Mouse (Mus musculus): ENCODE results near the gene Ccm2l. TPM values are rescaled to one million over a fixed set of nuclear protein-coding genes. Genes with fewer than 3 reads are reported as not detected.
A peak's percentile ranks its signal among the peaks of the same experiment; 100 is the strongest.

Gene Ccm2l
- polyA plus RNA-seq, 1 experiment from 2014 or later, result 2.4 TPM

GRCm38 (mm10) chr2:153033545-153034230, 32.1 kb upstream of the Ccm2l start:
- peak overlapping the region; percentile 70 for H3K4me2 ChIP-seq
- H3K27me3 ChIP-seq, result peaks cover 36% of the 10 kb centered on the region
- H3K4me3 ChIP-seq, result peak overlapping the region; percentile 75
- peaks cover 71% of the 10 kb centered on the region for H3K4me1 ChIP-seq (replicated peaks)
- no peaks in the 10 kb centered on the region for H3K9me3 ChIP-seq
- 70% methylated on average over 5 of the region's 5 CpGs for WGBS
- H3K36me3 ChIP-seq, result no peaks in the 10 kb centered on the region
- peak overlapping the region; percentile 80 for H3K9ac ChIP-seq
- ATAC-seq (ENCODE audit: low read depth), result no peak
- no peak overlapping the region; the same call in 1 of the 2 replicates for H3K27ac ChIP-seq (replicated peaks)

GRCm38 (mm10) chr2:153036690-153037089, 29.1 kb upstream of the Ccm2l start:
- Histone ChIP-seq H3K36me3 (no peaks in the 10 kb centered on the region), H3K4me1 (replicated peaks) (peaks cover 61% of the 10 kb centered on the region), H3K4me3 (no peak overlapping the region), H3K27ac (replicated peaks) (no peak overlapping the region), H3K9me3 (no peaks in the 10 kb centered on the region), H3K4me2 (no peak overlapping the region), H3K27me3 (peaks cover 18% of the 10 kb centered on the region), H3K9ac (no peak overlapping the region)
- no peak for ATAC-seq (ENCODE audit: low read depth)
- WGBS, result 49% methylated on average over 2 of the region's 2 CpGs

GRCm38 (mm10) chr2:153043886-153044285, 21.9 kb upstream of the Ccm2l start:
- H3K27ac ChIP-seq (replicated peaks), result no peak overlapping the region
- no peak overlapping the region for H3K9ac ChIP-seq
- no peak overlapping the region for H3K4me3 ChIP-seq
- H3K4me1 ChIP-seq (replicated peaks), result peaks cover 35% of the 10 kb centered on the region
- H3K27me3 ChIP-seq, result no peaks in the 10 kb centered on the region
- no peak overlapping the region for H3K4me2 ChIP-seq
- H3K9me3 ChIP-seq, result no peaks in the 10 kb centered on the region
- 58% methylated on average over 3 of the region's 3 CpGs for WGBS
- ATAC-seq (ENCODE audit: low read depth), result no peak
- H3K36me3 ChIP-seq, result no peaks in the 10 kb centered on the region

- H3K27ac ChIP-seq (replicated peaks), result peak overlapping the region; percentile 73
- peaks cover 44% of the 10 kb centered on the region for H3K4me1 ChIP-seq (replicated peaks)
- no peak overlapping the region for H3K9ac ChIP-seq
- H3K27me3 ChIP-seq, result peaks cover 5% of the 10 kb centered on the region
- WGBS, result 41% methylated on average over 8 of the region's 8 CpGs
- no peaks in the 10 kb centered on the region for H3K36me3 ChIP-seq
- no peak overlapping the region for H3K4me3 ChIP-seq
- no peak overlapping the region for H3K4me2 ChIP-seq
- ATAC-seq (ENCODE audit: low read depth), result no peak
- no peaks in the 10 kb centered on the region for H3K9me3 ChIP-seq
Observed at GRCm38 (mm10) chr2:153045884-153046299, 19.9 kb upstream of the Ccm2l start.

- Histone ChIP-seq H3K9me3 (no peaks in the 10 kb centered on the region), H3K4me2 (no peak overlapping the region), H3K9ac (no peak overlapping the region), H3K4me3 (no peak overlapping the region), H3K27me3 (peaks cover 25% of the 10 kb centered on the region), H3K27ac (replicated peaks) (no peak overlapping the region; the same call in 1 of the 2 replicates), H3K4me1 (replicated peaks) (peaks cover 48% of the 10 kb centered on the region), H3K36me3 (no peaks in the 10 kb centered on the region)
- ATAC-seq (ENCODE audit: low read depth), result no peak
- WGBS, result 50% methylated on average over 17 of the region's 17 CpGs
Observed at GRCm38 (mm10) chr2:153047828-153048465, 17.8 kb upstream of the Ccm2l start.

GRCm38 (mm10) chr2:153049288-153049996, 16.3 kb upstream of the Ccm2l start:
- H3K9ac ChIP-seq, result peak overlapping the region; percentile 50
- peak; percentile 72; the same call in 1 of the 2 replicates for ATAC-seq (ENCODE audit: low read depth)
- H3K4me3 ChIP-seq, result no peak overlapping the region
- peaks cover 30% of the 10 kb centered on the region for H3K27me3 ChIP-seq
- WGBS, result 46% methylated on average over 9 of the region's 9 CpGs
- peaks cover 6% of the 10 kb centered on the region for H3K36me3 ChIP-seq
- no peaks in the 10 kb centered on the region for H3K9me3 ChIP-seq
- no peak overlapping the region for H3K4me2 ChIP-seq
- peak overlapping the region; percentile 68 for H3K27ac ChIP-seq (replicated peaks)
- H3K4me1 ChIP-seq (replicated peaks), result peaks cover 48% of the 10 kb centered on the region

GRCm38 (mm10) chr2:153049997-153050358, 15.8 kb upstream of the Ccm2l start:
- 91% methylated on average over 4 of the region's 4 CpGs for WGBS
- Histone ChIP-seq H3K36me3 (peaks cover 12% of the 10 kb centered on the region), H3K4me2 (no peak overlapping the region), H3K27ac (replicated peaks) (peak overlapping the region; percentile 68), H3K27me3 (peaks cover 30% of the 10 kb centered on the region), H3K9ac (no peak overlapping the region), H3K4me1 (replicated peaks) (peaks cover 48% of the 10 kb centered on the region), H3K4me3 (no peak overlapping the region), H3K9me3 (no peaks in the 10 kb centered on the region)
- ATAC-seq (ENCODE audit: low read depth), result no peak

- Histone ChIP-seq H3K36me3 (peaks cover 16% of the 10 kb centered on the region), H3K9me3 (no peaks in the 10 kb centered on the region), H3K4me1 (replicated peaks) (peaks cover 41% of the 10 kb centered on the region), H3K27ac (replicated peaks) (no peak overlapping the region), H3K9ac (no peak overlapping the region), H3K4me2 (no peak overlapping the region), H3K4me3 (no peak overlapping the region), H3K27me3 (peaks cover 30% of the 10 kb centered on the region)
- WGBS, result 93% methylated on average over 6 of the region's 6 CpGs
- no peak for ATAC-seq (ENCODE audit: low read depth)
Observed at GRCm38 (mm10) chr2:153051095-153051494, 14.7 kb upstream of the Ccm2l start.

- Histone ChIP-seq H3K27ac (replicated peaks) (no peak overlapping the region), H3K4me2 (no peak overlapping the region), H3K9me3 (no peaks in the 10 kb centered on the region), H3K27me3 (peaks cover 30% of the 10 kb centered on the region), H3K36me3 (peaks cover 16% of the 10 kb centered on the region), H3K4me3 (no peak overlapping the region), H3K4me1 (replicated peaks) (peaks cover 37% of the 10 kb centered on the region), H3K9ac (no peak overlapping the region)
- no peak for ATAC-seq (ENCODE audit: low read depth)
- 80% methylated on average over 9 of the region's 9 CpGs for WGBS
Observed at GRCm38 (mm10) chr2:153051537-153051936, 14.2 kb upstream of the Ccm2l start.

GRCm38 (mm10) chr2:153052700-153053351, 12.9 kb upstream of the Ccm2l start:
- 8% methylated on average over 30 of the region's 30 CpGs for WGBS
- Histone ChIP-seq H3K27ac (replicated peaks) (no peak overlapping the region), H3K4me1 (replicated peaks) (peaks cover 31% of the 10 kb centered on the region), H3K36me3 (peaks cover 16% of the 10 kb centered on the region), H3K27me3 (peaks cover 30% of the 10 kb centered on the region), H3K9ac (peak overlapping the region; percentile 41; the same call in 1 of the 2 replicates), H3K4me3 (no peak overlapping the region), H3K4me2 (no peak overlapping the region), H3K9me3 (no peaks in the 10 kb centered on the region)
- ATAC-seq (ENCODE audit: low read depth), result no peak

- ATAC-seq (ENCODE audit: low read depth), result no peak
- H3K36me3 ChIP-seq, result peaks cover 16% of the 10 kb centered on the region
- H3K9ac ChIP-seq, result no peak overlapping the region
- H3K27ac ChIP-seq (replicated peaks), result no peak overlapping the region
- H3K4me3 ChIP-seq, result no peak overlapping the region
- H3K27me3 ChIP-seq, result peaks cover 30% of the 10 kb centered on the region
- no peak overlapping the region for H3K4me2 ChIP-seq
- 91% methylated on average over 8 of the region's 8 CpGs for WGBS
- no peaks in the 10 kb centered on the region for H3K9me3 ChIP-seq
- peaks cover 20% of the 10 kb centered on the region for H3K4me1 ChIP-seq (replicated peaks)
Observed at GRCm38 (mm10) chr2:153053896-153054295, 11.9 kb upstream of the Ccm2l start.
